Mouse (Mus musculus): ENCODE measurements around the gene Nppb.

- TF ChIP-seq CTCF (IDR thresholded peaks at IDR 0.05; ENCODE audit: control insufficient read depth, insufficient read depth, low read length) (no peak), POLR2A (IDR thresholded peaks at IDR 0.05; ENCODE audit: borderline replicate concordance, control insufficient read depth, low read depth, low read length) (no peak)
Observed at GRCm38 (mm10) chr4:147940111-147940510, 45.5 kb upstream of the Nppb start.
